Mouse (Mus musculus) CH12.LX (cell line): ENCODE results near the gene Fmo4.

Source experiments
- CTCF ChIP-seq, 2 experiments: IDR thresholded peaks in 1 of 2; conservative IDR thresholded peaks in 1 of 2; 2 replicates each; pipeline ENCODE4 v1.5.1; 2011 to 2012; ENCODE audit warnings: low read depth in 2 of 2, low read length in 2 of 2, improper control_type of control experiment in 1 of 2, inconsistent platforms in 1 of 2, mild to moderate bottlenecking in 1 of 2, moderate library complexity in 1 of 2
- E2F4 ChIP-seq: IDR thresholded peaks from 2 replicates; pipeline ENCODE4 v1.6.1; 2011; ENCODE audit warnings: low read depth, low read length, improper control_type of control experiment; ENCODE audit not compliant: insufficient replicate concordance
- JUN ChIP-seq: IDR thresholded peaks from 2 replicates; pipeline ENCODE4 v1.6.1; 2011; ENCODE audit warnings: low read depth, mild to moderate bottlenecking, low read length, improper control_type of control experiment, moderate library complexity; ENCODE audit not compliant: insufficient read depth

- no peak for TF ChIP-seq CTCF (conservative IDR thresholded peaks at IDR 0.05 in 1 of 2, IDR thresholded peaks at IDR 0.05 in 1 of 2; ENCODE audit: low read depth in 2 of 2, low read length in 2 of 2)
- TF ChIP-seq JUN, result no peak
- TF ChIP-seq E2F4, result no peak
Observed at GRCm38 (mm10) chr1:162749607-162750006, 64.2 kb downstream of the Fmo4 start.
